Mouse (Mus musculus) intestine, postnatal 0 days (tissue): ENCODE data around the gene Setd7. TPM values are rescaled to one million over a fixed set of nuclear protein-coding genes. Genes with fewer than 3 reads are reported as not detected.

Source experiments
- ATAC-seq: fragments of 200-750 bp; cut with Nextera tagmentation; 2 replicates; pipeline ENCODE4 v1.8.0; 2017; ENCODE audit warnings: mild to moderate bottlenecking, moderate TSS enrichment, moderate library complexity
- H3K27ac ChIP-seq: fragments of 300-500 bp; sonication (generic); 2 replicates; pipeline ENCODE4 v1.5.1; 2014; ENCODE audit warnings: mild to moderate bottlenecking, low read depth, low read length, moderate library complexity
- H3K27me3 ChIP-seq: fragments of 300-500 bp; sonication (generic); replicated peaks from 2 replicates; pipeline ENCODE4 v1.6.1; 2014; ENCODE audit warnings: low read length, mixed read lengths; ENCODE audit not compliant: control insufficient read depth, insufficient read depth
- H3K36me3 ChIP-seq: fragments of 300-500 bp; sonication (generic); 2 replicates; pipeline ENCODE4 v1.6.1; 2014; ENCODE audit warnings: mild to moderate bottlenecking, moderate library complexity; ENCODE audit not compliant: control insufficient read depth, insufficient read depth
- H3K4me1 ChIP-seq: fragments of 300-500 bp; sonication (generic); replicated peaks from 2 replicates; pipeline ENCODE4 v1.6.1; 2014; ENCODE audit warnings: antibody characterized with exemption, low read length, mixed read lengths; ENCODE audit not compliant: control insufficient read depth, insufficient read depth
- H3K4me2 ChIP-seq: fragments of 300-500 bp; sonication (generic); replicated peaks from 2 replicates; pipeline ENCODE4 v1.6.1; 2014; ENCODE audit warnings: low read depth, mild to moderate bottlenecking, moderate library complexity
- H3K4me3 ChIP-seq: fragments of 300-500 bp; sonication (generic); 2 replicates; pipeline ENCODE4 v1.5.1; 2014; ENCODE audit warnings: low read depth, low read length
- H3K9ac ChIP-seq: fragments of 300-500 bp; sonication (generic); 2 replicates; pipeline ENCODE4 v1.6.1; 2014; ENCODE audit warnings: mild to moderate bottlenecking, low read depth, low read length
- H3K9me3 ChIP-seq: fragments of 300-500 bp; sonication (generic); 2 replicates; pipeline ENCODE4 v1.6.1; 2016; ENCODE audit warnings: mixed run types; ENCODE audit not compliant: control insufficient read depth
- CTCF ChIP-seq: sonication (generic); IDR thresholded peaks from 2 replicates; pipeline ENCODE4 v1.5.1; 2016; ENCODE audit warnings: low read depth, mild to moderate bottlenecking, control low read depth, antibody characterized with exemption, moderate library complexity
- WGBS: fragments of 180-500 bp; shearing (Covaris S2); extraction: QIAGEN DNeasy Blood & Tissue Kit; methylation state at CpG from one replicate; pipeline ENCODE4 v1.1.7; 2014; 5-methylcytosine and 5-hydroxymethylcytosine counted together
- polyA plus RNA-seq: library from polyadenylated mRNA; unstranded; fragments of >200 nt; fragmentation: Nextera tagmentation; extraction: Ambion mirVana; gene quantifications from 2 replicates; pipeline ENCODE4 v1.2.1, GENCODE M21; 2015

Gene Setd7
- polyA plus RNA-seq, 1 experiment from 2014 or later = 1.6 TPM

GRCm38 (mm10) chr3:51483741-51484359, 76.8 kb downstream of the Setd7 start, which contains the start of gene Rab33b:
Gene Rab33b, plus strand, starts transcription at chr3:51483920.
- no peaks in the 10 kb centered on the region for H3K9me3 ChIP-seq
- peak within 1 kb of the TSS; percentile 85 for H3K27ac ChIP-seq
- peak within 1 kb of the TSS; percentile 91 for H3K4me3 ChIP-seq
- ATAC-seq = peak; percentile 98
- H3K4me1 ChIP-seq = no peaks in the 10 kb centered on the region
- peak; percentile 64 for TF ChIP-seq CTCF
- no peaks in the 10 kb centered on the region for H3K36me3 ChIP-seq
- WGBS = under 1% methylated on average over 67 of the region's 70 CpGs
- peak within 1 kb of the TSS; percentile 70 for H3K9ac ChIP-seq
- H3K4me2 ChIP-seq = peak within 1 kb of the TSS; percentile 78
- no peaks in the 10 kb centered on the region for H3K27me3 ChIP-seq

GRCm38 (mm10) chr3:51482781-51483180, 77.9 kb downstream of the Setd7 start:
- Histone ChIP-seq H3K4me2 (peak overlapping the region; percentile 78), H3K4me3 (no peak overlapping the region), H3K27ac (no peak overlapping the region), H3K4me1 (no peaks in the 10 kb centered on the region), H3K9ac (no peak overlapping the region), H3K36me3 (no peaks in the 10 kb centered on the region), H3K27me3 (no peaks in the 10 kb centered on the region), H3K9me3 (no peaks in the 10 kb centered on the region)
- no peak for ATAC-seq
- WGBS = 63% methylated on average over 3 of the region's 3 CpGs
- TF ChIP-seq CTCF = no peak

- no peaks in the 10 kb centered on the region for H3K9me3 ChIP-seq
- no peak overlapping the region for H3K9ac ChIP-seq
- no peaks in the 10 kb centered on the region for H3K27me3 ChIP-seq
- H3K4me1 ChIP-seq = no peaks in the 10 kb centered on the region
- TF ChIP-seq CTCF = no peak
- no peak overlapping the region for H3K4me2 ChIP-seq
- H3K4me3 ChIP-seq = no peak overlapping the region
- ATAC-seq = no peak
- H3K36me3 ChIP-seq = no peaks in the 10 kb centered on the region
- 59% methylated on average over 3 of the region's 3 CpGs for WGBS
- H3K27ac ChIP-seq = no peak overlapping the region
These were observed 78.8 kb downstream of the Setd7 start for GRCm38 (mm10) chr3:51481881-51482280.

- no peaks in the 10 kb centered on the region for H3K9me3 ChIP-seq
- TF ChIP-seq CTCF = peak; percentile 83
- H3K4me2 ChIP-seq = no peak overlapping the region
- no peaks in the 10 kb centered on the region for H3K4me1 ChIP-seq
- no peak overlapping the region for H3K4me3 ChIP-seq
- no peak overlapping the region for H3K27ac ChIP-seq
- H3K9ac ChIP-seq = no peak overlapping the region
- no peak for ATAC-seq
- H3K27me3 ChIP-seq = no peaks in the 10 kb centered on the region
- no peaks in the 10 kb centered on the region for H3K36me3 ChIP-seq
These were observed 79.6 kb downstream of the Setd7 start for GRCm38 (mm10) chr3:51481059-51481458.

- H3K4me1 ChIP-seq = no peaks in the 10 kb centered on the region
- H3K9me3 ChIP-seq = no peaks in the 10 kb centered on the region
- H3K27ac ChIP-seq = no peak overlapping the region
- H3K4me2 ChIP-seq = no peak overlapping the region
- no peak for ATAC-seq
- no peaks in the 10 kb centered on the region for H3K27me3 ChIP-seq
- TF ChIP-seq CTCF = no peak
- 38% methylated on average over 2 of the region's 2 CpGs for WGBS
- H3K9ac ChIP-seq = no peak overlapping the region
- H3K36me3 ChIP-seq = no peaks in the 10 kb centered on the region
- H3K4me3 ChIP-seq = no peak overlapping the region
These were observed 80.8 kb downstream of the Setd7 start for GRCm38 (mm10) chr3:51479893-51480292.

- Histone ChIP-seq H3K27me3 (no peaks in the 10 kb centered on the region), H3K27ac (no peak overlapping the region), H3K4me1 (no peaks in the 10 kb centered on the region), H3K4me3 (no peak overlapping the region), H3K9ac (no peak overlapping the region), H3K9me3 (no peaks in the 10 kb centered on the region), H3K36me3 (peaks cover 27% of the 10 kb centered on the region), H3K4me2 (peak overlapping the region; percentile 39)
- TF ChIP-seq CTCF = no peak
- peak; percentile 44 for ATAC-seq
- WGBS = 39% methylated on average over 4 of the region's 4 CpGs
These were observed 85.0 kb downstream of the Setd7 start for GRCm38 (mm10) chr3:51475706-51476105.
